Mouse (Mus musculus) G1E (cell line): ENCODE measurements around the gene Pdzd2. TPM values are rescaled to one million over a fixed set of nuclear protein-coding genes. Genes with fewer than 3 reads are reported as not detected.

Experiments
- ATAC-seq: 2 replicates; pipeline ENCODE4 v1.8.0; 2016; ENCODE audit warnings: mild to moderate bottlenecking; ENCODE audit not compliant: insufficient number of reproducible peaks, poor library complexity, low FRiP score, severe bottlenecking; ENCODE audit errors: extremely low read depth
- DNase-seq: peaks from one replicate; pipeline ENCODE4 v3.0.0; 2012; ENCODE audit warnings: low spot score
- H3K27me3 ChIP-seq: 2 replicates; pipeline ENCODE4 v1.6.1; 2012; ENCODE audit warnings: mild to moderate bottlenecking, low read length, inconsistent platforms; ENCODE audit not compliant: insufficient read depth
- H3K36me3 ChIP-seq: replicated peaks from 2 replicates; pipeline ENCODE3; 2012; ENCODE audit warnings: mild to moderate bottlenecking, inconsistent platforms
- H3K4me1 ChIP-seq: 2 replicates; pipeline ENCODE4 v1.6.1; 2012; ENCODE audit warnings: low read depth, low read length, inconsistent platforms, mixed read lengths; ENCODE audit not compliant: insufficient read depth
- H3K4me3 ChIP-seq: 2 replicates; pipeline ENCODE4 v1.5.1; 2012; ENCODE audit warnings: low read depth, mild to moderate bottlenecking, inconsistent platforms, low read length, moderate library complexity, mixed read lengths
- H3K9me3 ChIP-seq: replicated peaks from 2 replicates; pipeline ENCODE4 v1.6.1; 2012; ENCODE audit warnings: inconsistent platforms
- CTCF ChIP-seq: IDR thresholded peaks from 2 replicates; pipeline ENCODE4 v1.5.1; 2012; ENCODE audit warnings: low read depth, low read length, inconsistent platforms, mixed read lengths
- GATA1 ChIP-seq: IDR thresholded peaks from 2 replicates; pipeline ENCODE4 v1.6.1; 2012; ENCODE audit warnings: borderline replicate concordance, low read length, inconsistent platforms, mixed read lengths
- GATA2 ChIP-seq: IDR thresholded peaks from 2 replicates; pipeline ENCODE4 v1.6.1; 2012; ENCODE audit warnings: low read depth, low read length, inconsistent platforms, borderline replicate concordance
- POLR2AphosphoS5 ChIP-seq: IDR thresholded peaks from 2 replicates; pipeline ENCODE4 v1.6.1; 2012; ENCODE audit warnings: low read depth, low read length, inconsistent platforms; ENCODE audit not compliant: insufficient replicate concordance
- TAL1 ChIP-seq: conservative IDR thresholded peaks from 2 replicates; pipeline ENCODE4 v1.6.1; 2012; ENCODE audit warnings: low read depth, low read length, inconsistent platforms, mixed read lengths
- polyA plus RNA-seq: library from polyadenylated mRNA; stranded (reverse); fragments of >175 nt; gene quantifications from 2 replicates; pipeline ENCODE4 v1.2.3, GENCODE M21; 2012
- total RNA-seq, 2 experiments: library from RNA; stranded (forward) in 1 of 2; stranded (reverse) in 1 of 2; fragments of 200-1000 nt in 1 of 2; fragments of >200 nt in 1 of 2; fragmentation: Nextera tagmentation in 1 of 2; gene quantifications; 2 replicates each; pipeline ENCODE4 v1.2.3; 2014 to 2017

The Pdzd2 gene
- total and polyA plus RNA-seq, 3 experiments: 0.18 to 1.8 (median 0.98) TPM

DNA sequence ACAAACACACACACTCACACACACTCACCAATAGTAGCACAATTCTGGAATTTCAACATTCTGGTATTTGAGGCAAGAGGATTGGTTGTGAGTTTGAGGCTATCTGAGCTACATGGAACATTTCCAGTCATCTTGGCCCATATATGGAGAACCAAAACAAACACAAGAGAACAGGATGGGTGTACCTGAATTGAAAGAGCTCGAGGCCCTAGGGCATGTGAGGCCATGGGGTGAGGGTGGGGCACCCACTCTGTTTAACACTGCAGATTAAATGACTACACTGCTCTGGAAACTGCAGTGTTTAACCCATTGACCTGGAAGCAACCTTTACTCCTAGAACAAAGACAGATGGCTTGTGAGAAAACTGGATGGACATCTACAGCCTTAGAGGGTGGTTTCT lies 426.5 kb downstream of the Pdzd2 start:
- TF ChIP-seq GATA1: no peak
- no peak for TF ChIP-seq TAL1
- TF ChIP-seq POLR2AphosphoS5: no peak
- TF ChIP-seq GATA2: no peak
- TF ChIP-seq CTCF: no peak
- Histone ChIP-seq H3K36me3 (no peaks in the 10 kb centered on the region), H3K4me1 (peaks cover 65% of the 10 kb centered on the region), H3K9me3 (no peaks in the 10 kb centered on the region), H3K4me3 (no peak overlapping the region), H3K27me3 (no peaks in the 10 kb centered on the region)
- no peak for ATAC-seq
- DNase-seq: no peak

DNA sequence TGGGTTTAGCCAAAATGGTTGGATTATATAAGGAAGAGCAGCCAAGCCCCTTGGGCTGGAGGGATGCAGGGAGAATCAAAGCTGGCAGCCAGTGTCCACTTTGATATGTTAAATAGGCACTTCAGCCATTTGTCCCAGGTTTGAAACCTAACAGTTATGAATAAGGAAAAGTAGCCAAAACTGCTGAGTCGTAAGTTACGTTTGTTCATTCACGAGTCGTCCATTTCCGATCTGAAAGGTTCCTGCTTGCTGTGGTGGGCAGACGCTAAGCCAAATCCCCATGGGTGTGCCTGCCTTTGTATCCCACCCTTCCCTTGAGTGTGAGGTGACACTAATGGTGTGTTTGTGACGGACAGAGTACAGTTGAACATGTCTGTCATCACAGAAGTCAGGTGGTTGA lies 428.3 kb downstream of the Pdzd2 start:
- DNase-seq: no peak
- Histone ChIP-seq H3K36me3 (no peaks in the 10 kb centered on the region), H3K9me3 (no peaks in the 10 kb centered on the region), H3K27me3 (no peaks in the 10 kb centered on the region), H3K4me1 (peaks cover 67% of the 10 kb centered on the region), H3K4me3 (no peak overlapping the region)
- TF ChIP-seq GATA2 (no peak), POLR2AphosphoS5 (no peak), GATA1 (no peak), CTCF (no peak)
- no peak for ATAC-seq

DNA sequence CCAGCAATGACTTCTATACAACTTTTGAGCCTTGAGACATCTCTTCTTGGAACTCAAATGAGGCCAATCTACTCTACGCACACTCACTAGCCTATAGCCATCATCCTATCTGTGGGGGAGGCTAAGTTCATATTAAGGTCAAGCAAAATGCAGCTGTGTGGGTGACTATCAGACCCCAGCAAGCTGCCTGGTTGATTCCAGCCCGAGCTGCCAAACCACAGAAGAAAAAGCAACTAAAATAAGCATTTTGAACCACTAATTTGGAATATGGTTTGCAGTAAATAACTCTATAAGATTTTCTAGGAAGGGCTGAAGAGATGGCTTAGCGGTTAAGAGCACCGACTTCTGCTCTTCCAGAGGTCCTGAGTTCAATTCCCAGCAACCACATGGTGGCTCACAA lies 429.0 kb downstream of the Pdzd2 start:
- TF ChIP-seq CTCF: no peak
- no peak for TF ChIP-seq GATA2
- TF ChIP-seq POLR2AphosphoS5: no peak
- no peak; the same call in 1 of the 2 replicates for TF ChIP-seq TAL1
- no peak for TF ChIP-seq GATA1
- H3K4me1 ChIP-seq: peaks cover 72% of the 10 kb centered on the region
- no peak overlapping the region for H3K4me3 ChIP-seq
- no peaks in the 10 kb centered on the region for H3K36me3 ChIP-seq
- DNase-seq (peak; percentile 59), ATAC-seq (0 out of 2 replicates have a peak, but pooled peaks have one; percentile 17)
- H3K9me3 ChIP-seq: no peaks in the 10 kb centered on the region
- no peaks in the 10 kb centered on the region for H3K27me3 ChIP-seq

Other genes with a start within 250 kb of the Pdzd2 start
- 67.4 and 79.3 TPM in 2 replicates for gene 6030458C11Rik, start 84.7 kb upstream of the Pdzd2 start, total RNA-seq (2014; fragmentation: Nextera tagmentation)
- gene 6030458C11Rik, start 84.7 kb upstream of the Pdzd2 start, total RNA-seq (2017): 54.4 and 57.8 TPM in 2 replicates
- gene 6030458C11Rik, start 84.7 kb upstream of the Pdzd2 start, polyA plus RNA-seq: 13.8 and 16.7 TPM in 2 replicates
- gene Drosha, start 84.9 kb upstream of the Pdzd2 start, total RNA-seq (2014; fragmentation: Nextera tagmentation): 124 and 132 TPM in 2 replicates
- gene Drosha, start 84.9 kb upstream of the Pdzd2 start, total RNA-seq (2017): 30.0 and 30.6 TPM in 2 replicates
- gene Drosha, start 84.9 kb upstream of the Pdzd2 start, polyA plus RNA-seq: 366 and 422 TPM in 2 replicates